Mouse (Mus musculus): ENCODE measurements around the gene Kif14. TPM values are rescaled to one million over a fixed set of nuclear protein-coding genes. Genes with fewer than 3 reads are reported as not detected.

Gene Kif14
- not detected in 2 replicates for polyA plus RNA-seq (2021; fragmentation: Nextera tagmentation)
- long read RNA-seq, experiment 1 = 0 reads
- long read RNA-seq, experiment 2 = 0 reads

GRCm38 (mm10) chr1:136466143-136466811 lies at the start of gene Kif14:
Kif14 (plus strand) TSS chr1:136466343.

Other genes starting within 250 kb of the Kif14 start
- 0.63 and 1.3 TPM in 2 replicates for gene Inava, start 232.1 kb upstream of the Kif14 start, polyA plus RNA-seq (2021; fragmentation: Nextera tagmentation)
- gene Gpr25, start 205.5 kb upstream of the Kif14 start, polyA plus RNA-seq (2021; fragmentation: Nextera tagmentation) = 5.8 and 9.3 TPM in 2 replicates
- 11.3 and 11.6 TPM in 2 replicates for gene Camsap2, start 120.2 kb upstream of the Kif14 start, polyA plus RNA-seq (2021; fragmentation: Nextera tagmentation)
- 7.6 and 8.0 TPM in 2 replicates for gene Ddx59, start 51.1 kb upstream of the Kif14 start, polyA plus RNA-seq (2021; fragmentation: Nextera tagmentation)
- 7.6 and 8.2 TPM in 2 replicates for gene Zfp281, start 158.6 kb downstream of the Kif14 start, polyA plus RNA-seq (2021; fragmentation: Nextera tagmentation)

All from layer of hippocampus, adult 6 months (tissue).